Mouse (Mus musculus) megakaryocyte, embryonic 14.5 days (primary cell): ENCODE measurements around the gene Vgll4.

ENCODE experiments used
- FLI1 ChIP-seq: IDR thresholded peaks from 2 replicates; pipeline ENCODE4 v1.6.1; 2012; ENCODE audit warnings: low read length, inconsistent platforms, mixed read lengths
- GATA1 ChIP-seq: IDR thresholded peaks from 3 replicates; pipeline ENCODE4 v1.6.1; 2012; ENCODE audit warnings: mixed read lengths, low read length, inconsistent platforms, borderline replicate concordance

DNA sequence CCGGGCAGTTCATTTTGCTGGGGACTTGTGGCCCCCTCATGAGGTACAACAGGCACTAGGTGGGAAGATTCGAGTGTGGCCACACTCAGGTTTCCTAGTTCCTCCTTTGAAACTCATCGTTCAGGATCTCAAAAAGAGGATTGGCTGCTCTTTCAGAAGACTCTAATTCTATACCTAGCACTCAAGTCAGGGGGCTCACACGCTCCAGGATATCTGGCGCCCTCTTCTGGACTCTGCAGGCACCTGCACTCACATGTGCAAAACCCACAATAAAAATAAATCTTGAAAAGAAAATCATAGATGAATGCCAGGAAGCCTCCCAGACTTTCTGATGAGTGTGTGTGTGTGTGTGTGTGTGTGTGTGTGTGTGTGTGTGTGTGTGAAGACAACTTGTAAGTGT, 1.1 kb upstream of the Vgll4 start:
- TF ChIP-seq GATA1 (no peak), FLI1 (no peak)
